Mouse (Mus musculus): ENCODE results near the gene Arl13a. TPM values are rescaled to one million over a fixed set of nuclear protein-coding genes. Genes with fewer than 3 reads are reported as not detected.

Gene Arl13a
- polyA plus RNA-seq, 1 experiment = not detected

GRCm38 (mm10) chrX:134220618-134221017 lies 33.3 kb downstream of the Arl13a start:
- WGBS = 89% methylated on average over 3 of the region's 3 CpGs
- H3K27me3 ChIP-seq (ENCODE audit: control insufficient read depth, insufficient read depth, low read length) = no peaks in the 10 kb centered on the region
- TF ChIP-seq POLR2A (IDR thresholded peaks at IDR 0.05; ENCODE audit: control insufficient read depth, extremely low read depth, insufficient read depth, low read length, poor library complexity) (no peak), CTCF (IDR thresholded peaks at IDR 0.05; ENCODE audit: borderline replicate concordance, control insufficient read depth, extremely low read depth, insufficient read depth, low read length, poor library complexity) (no peak)
- H3K4me1 ChIP-seq (replicated peaks; ENCODE audit: control insufficient read depth, insufficient read depth, low read length) = peaks cover 14% of the 10 kb centered on the region
- no peak for DNase-seq
- H3K27ac ChIP-seq (ENCODE audit: control insufficient read depth, insufficient read depth, low read length) = no peak overlapping the region
- peaks cover 7% of the 10 kb centered on the region; the same call in 1 of the 2 replicates for H3K36me3 ChIP-seq (ENCODE audit: control insufficient read depth, insufficient read depth, low read length)
- no peak overlapping the region for H3K4me3 ChIP-seq (ENCODE audit: control insufficient read depth, insufficient read depth, low read length)

- Histone ChIP-seq H3K27me3 (ENCODE audit: control insufficient read depth, insufficient read depth, low read length) (no peaks in the 10 kb centered on the region), H3K4me1 (replicated peaks; ENCODE audit: control insufficient read depth, insufficient read depth, low read length) (peaks cover 14% of the 10 kb centered on the region), H3K27ac (ENCODE audit: control insufficient read depth, insufficient read depth, low read length) (no peak within 1 kb of the TSS), H3K4me3 (ENCODE audit: control insufficient read depth, insufficient read depth, low read length) (no peak within 1 kb of the TSS), H3K36me3 (ENCODE audit: control insufficient read depth, insufficient read depth, low read length) (peaks cover 7% of the 10 kb centered on the region; the same call in 1 of the 2 replicates)
- TF ChIP-seq POLR2A (IDR thresholded peaks at IDR 0.05; ENCODE audit: control insufficient read depth, extremely low read depth, insufficient read depth, low read length, poor library complexity) = no peak
- no peak for TF ChIP-seq CTCF (IDR thresholded peaks at IDR 0.05; ENCODE audit: borderline replicate concordance, control insufficient read depth, extremely low read depth, insufficient read depth, low read length, poor library complexity)
- no peak for DNase-seq
- 83% methylated on average over 4 of the region's 4 CpGs for WGBS
Measured at GRCm38 (mm10) chrX:134221856-134222255, 34.6 kb downstream of the Arl13a start, which contains the start of gene Nox1. Nox1 (minus strand) TSS chrX:134221956.

- H3K36me3 ChIP-seq (ENCODE audit: control insufficient read depth, insufficient read depth, low read length) = no peaks in the 10 kb centered on the region
- no peak for TF ChIP-seq POLR2A (IDR thresholded peaks at IDR 0.05; ENCODE audit: control insufficient read depth, extremely low read depth, insufficient read depth, low read length, poor library complexity)
- TF ChIP-seq CTCF (IDR thresholded peaks at IDR 0.05; ENCODE audit: borderline replicate concordance, control insufficient read depth, extremely low read depth, insufficient read depth, low read length, poor library complexity) = no peak
- DNase-seq = no peak
- H3K4me3 ChIP-seq (ENCODE audit: control insufficient read depth, insufficient read depth, low read length) = no peak overlapping the region
- no peaks in the 10 kb centered on the region for H3K27me3 ChIP-seq (ENCODE audit: control insufficient read depth, insufficient read depth, low read length)
- H3K27ac ChIP-seq (ENCODE audit: control insufficient read depth, insufficient read depth, low read length) = no peak overlapping the region
- WGBS = 100% methylated on average over 1 of the region's 1 CpGs
- H3K4me1 ChIP-seq (replicated peaks; ENCODE audit: control insufficient read depth, insufficient read depth, low read length) = no peaks in the 10 kb centered on the region
Measured at GRCm38 (mm10) chrX:134233048-134233447, 45.7 kb downstream of the Arl13a start.

GRCm38 (mm10) chrX:134238266-134238665 lies 51.0 kb downstream of the Arl13a start:
- Histone ChIP-seq H3K27ac (ENCODE audit: control insufficient read depth, insufficient read depth, low read length) (0 out of 2 replicates have a peak overlapping the region, but pooled peaks have one; percentile 22), H3K27me3 (ENCODE audit: control insufficient read depth, insufficient read depth, low read length) (no peaks in the 10 kb centered on the region), H3K4me3 (ENCODE audit: control insufficient read depth, insufficient read depth, low read length) (no peak overlapping the region), H3K4me1 (replicated peaks; ENCODE audit: control insufficient read depth, insufficient read depth, low read length) (no peaks in the 10 kb centered on the region; the same call in 1 of the 2 replicates), H3K36me3 (ENCODE audit: control insufficient read depth, insufficient read depth, low read length) (peaks cover 11% of the 10 kb centered on the region; the same call in 1 of the 2 replicates)
- DNase-seq = peak; percentile 2
- TF ChIP-seq CTCF (IDR thresholded peaks at IDR 0.05; ENCODE audit: borderline replicate concordance, control insufficient read depth, extremely low read depth, insufficient read depth, low read length, poor library complexity) = no peak
- TF ChIP-seq POLR2A (IDR thresholded peaks at IDR 0.05; ENCODE audit: control insufficient read depth, extremely low read depth, insufficient read depth, low read length, poor library complexity) = no peak
- WGBS = 44% methylated on average over 10 of the region's 10 CpGs

- Histone ChIP-seq H3K4me1 (replicated peaks; ENCODE audit: control insufficient read depth, insufficient read depth, low read length) (no peaks in the 10 kb centered on the region), H3K27ac (ENCODE audit: control insufficient read depth, insufficient read depth, low read length) (no peak overlapping the region), H3K27me3 (ENCODE audit: control insufficient read depth, insufficient read depth, low read length) (no peaks in the 10 kb centered on the region), H3K36me3 (ENCODE audit: control insufficient read depth, insufficient read depth, low read length) (no peaks in the 10 kb centered on the region; the same call in 1 of the 2 replicates), H3K4me3 (ENCODE audit: control insufficient read depth, insufficient read depth, low read length) (no peak overlapping the region)
- TF ChIP-seq CTCF (IDR thresholded peaks at IDR 0.05; ENCODE audit: borderline replicate concordance, control insufficient read depth, extremely low read depth, insufficient read depth, low read length, poor library complexity) = no peak
- no peak for TF ChIP-seq POLR2A (IDR thresholded peaks at IDR 0.05; ENCODE audit: control insufficient read depth, extremely low read depth, insufficient read depth, low read length, poor library complexity)
- 98% methylated on average over 10 of the region's 10 CpGs for WGBS
- no peak for DNase-seq
Measured at GRCm38 (mm10) chrX:134245946-134246345, 58.6 kb downstream of the Arl13a start.

GRCm38 (mm10) chrX:134248202-134248601 lies 60.9 kb downstream of the Arl13a start:
- TF ChIP-seq POLR2A (IDR thresholded peaks at IDR 0.05; ENCODE audit: control insufficient read depth, extremely low read depth, insufficient read depth, low read length, poor library complexity) = no peak
- no peak for TF ChIP-seq CTCF (IDR thresholded peaks at IDR 0.05; ENCODE audit: borderline replicate concordance, control insufficient read depth, extremely low read depth, insufficient read depth, low read length, poor library complexity)
- no peaks in the 10 kb centered on the region for H3K36me3 ChIP-seq (ENCODE audit: control insufficient read depth, insufficient read depth, low read length)
- H3K27ac ChIP-seq (ENCODE audit: control insufficient read depth, insufficient read depth, low read length) = no peak overlapping the region
- H3K4me1 ChIP-seq (replicated peaks; ENCODE audit: control insufficient read depth, insufficient read depth, low read length) = no peaks in the 10 kb centered on the region
- no peaks in the 10 kb centered on the region for H3K27me3 ChIP-seq (ENCODE audit: control insufficient read depth, insufficient read depth, low read length)
- DNase-seq = no peak
- WGBS = 95% methylated on average over 2 of the region's 2 CpGs
- H3K4me3 ChIP-seq (ENCODE audit: control insufficient read depth, insufficient read depth, low read length) = no peak overlapping the region

Other genes starting within 250 kb of the Arl13a start
- 0.27 and 0.37 TPM in 2 replicates for gene Sytl4, start 205.7 kb upstream of the Arl13a start, polyA plus RNA-seq (2012; rRNA removed)
- 47.2 and 49.6 TPM in 2 replicates for gene Cstf2, start 128.3 kb upstream of the Arl13a start, polyA plus RNA-seq (2012; rRNA removed)
- gene Xkrx, start 25.4 kb upstream of the Arl13a start, polyA plus RNA-seq (2012; rRNA removed) = 15.1 and 19.1 TPM in 2 replicates
- gene Nox1, start 34.5 kb downstream of the Arl13a start, polyA plus RNA-seq (2012; rRNA removed) = 0.19 and 0.34 TPM in 2 replicates
- 10.2 and 11.8 TPM in 2 replicates for gene Trmt2b, start 89.5 kb downstream of the Arl13a start, polyA plus RNA-seq (2012; rRNA removed)
- 1.9 and 2.3 TPM in 2 replicates for gene Tmem35a, start 107.7 kb downstream of the Arl13a start, polyA plus RNA-seq (2012; rRNA removed)
- gene Cenpi, start 120.6 kb downstream of the Arl13a start, polyA plus RNA-seq (2012; rRNA removed) = 5.5 and 6.4 TPM in 2 replicates
- gene Drp2, start 217.1 kb downstream of the Arl13a start, polyA plus RNA-seq (2012; rRNA removed) = 0.97 and 1.1 TPM in 2 replicates